Mouse (Mus musculus) neural tube, embryonic 10.5 days (tissue): ENCODE measurements around the gene Gm15262.
"Not testable (repeated sequence)": the region's sequence is repeated elsewhere in the genome, so short reads cannot be mapped to it uniquely, and the experiment has no call there.

Experiments used
- DNase-seq: peaks from one replicate; pipeline ENCODE4 v3.0.0-alpha.2; 2017; ENCODE audit warnings: low spot score; ENCODE audit errors: extremely low spot score

Gm15262 gene

DNA sequence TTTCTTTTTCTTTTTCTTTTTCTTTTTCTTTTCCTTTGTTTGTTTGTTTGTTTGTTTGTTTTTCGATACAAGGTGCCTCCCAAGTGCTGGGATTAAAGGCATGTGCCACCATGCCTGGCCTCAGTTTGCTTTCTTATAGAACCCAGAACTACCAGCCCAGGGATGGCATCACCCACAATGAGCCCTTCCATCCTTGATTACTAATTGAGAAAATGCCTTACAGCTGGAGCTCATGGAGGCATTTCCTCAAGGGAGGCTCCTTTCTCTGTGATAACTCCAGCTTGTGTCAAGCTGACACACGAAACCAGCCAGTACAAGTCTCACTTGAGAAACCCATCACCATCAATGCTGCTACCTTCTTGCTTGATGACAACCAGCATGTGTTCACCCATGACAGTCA is at the start of gene Gm15262:
Gene Gm15262 (plus strand): TSS at position 301 of the 400 bp plus-strand sequence.
- DNase-seq, result not testable (repeated sequence)

DNA sequence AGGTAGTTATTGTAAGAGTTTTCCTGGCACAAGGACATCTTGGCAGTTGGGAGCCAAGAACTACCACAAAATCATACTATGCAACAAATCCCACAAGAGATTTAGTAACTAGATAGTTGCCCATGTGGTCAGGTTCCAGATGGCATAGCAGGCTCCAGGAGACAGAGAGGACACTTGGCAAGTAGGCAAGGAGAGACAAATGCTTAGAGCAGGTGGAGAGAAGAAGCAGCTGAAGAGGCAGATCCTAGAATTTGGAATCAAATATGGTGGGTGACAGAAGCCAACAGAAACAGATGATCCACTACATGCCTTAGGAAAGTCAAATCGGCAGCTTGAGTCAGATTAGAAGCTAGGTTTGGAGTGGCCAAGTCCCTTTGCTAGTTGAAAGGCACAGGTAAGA is 20.9 kb downstream of the Gm15262 start:
- no peak for DNase-seq

DNA sequence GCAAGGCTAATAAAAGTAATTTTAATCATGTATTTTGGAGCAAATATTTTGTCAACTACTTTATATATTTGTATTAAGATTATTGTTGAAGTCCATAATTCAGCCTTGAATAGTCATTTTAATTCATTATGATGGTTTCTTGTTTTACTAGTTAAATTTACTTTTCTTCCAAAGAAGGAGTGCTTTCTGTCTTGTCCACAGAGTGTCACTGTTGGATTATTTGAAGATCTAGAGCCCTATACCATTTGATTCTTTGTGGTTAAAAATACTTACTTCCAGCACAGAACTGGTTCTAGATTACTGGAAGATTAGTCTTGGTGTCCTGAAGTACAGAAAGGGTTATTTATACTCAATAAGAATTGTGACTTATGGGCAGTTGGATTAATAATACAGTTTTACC is 29.2 kb downstream of the Gm15262 start:
- no peak for DNase-seq

DNA sequence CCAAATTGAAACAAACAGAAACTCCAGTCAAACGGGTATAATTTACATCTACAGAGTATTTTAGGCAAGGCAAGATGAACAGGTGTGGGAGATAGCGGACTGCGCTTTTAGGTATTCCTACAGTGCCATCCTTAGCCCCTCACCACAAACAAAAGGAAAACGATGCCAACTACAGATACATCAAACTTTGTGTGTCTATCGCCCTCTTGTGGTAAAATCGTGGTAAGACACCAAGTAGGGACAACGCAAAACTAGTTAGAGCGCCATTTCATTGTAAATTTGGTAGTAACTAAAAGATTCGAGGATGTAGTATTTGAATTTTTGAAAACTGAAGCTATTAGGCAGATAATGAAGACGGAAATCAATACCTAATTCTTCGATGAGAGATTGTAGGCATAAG is 83.7 kb downstream of the Gm15262 start:
- no peak for DNase-seq

DNA sequence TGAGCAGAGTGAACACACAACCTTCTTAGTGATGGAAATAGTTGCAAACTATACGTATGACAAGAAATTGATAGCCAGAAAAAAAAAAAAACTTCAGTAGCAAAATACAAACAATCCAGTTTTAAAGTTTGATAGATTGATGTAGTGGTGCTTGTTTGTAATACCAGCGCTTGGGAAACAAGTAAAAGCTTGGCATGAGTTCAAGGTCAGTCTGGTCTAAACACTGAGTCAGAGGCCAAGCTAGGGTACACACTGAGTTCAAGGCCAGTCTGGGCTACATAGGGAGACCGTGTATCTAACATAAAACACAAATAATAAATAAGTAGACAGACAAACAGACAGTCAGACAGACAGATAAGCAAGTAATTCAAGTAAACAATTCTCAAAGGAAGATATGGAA is 84.2 kb downstream of the Gm15262 start:
- DNase-seq, result no peak

DNA sequence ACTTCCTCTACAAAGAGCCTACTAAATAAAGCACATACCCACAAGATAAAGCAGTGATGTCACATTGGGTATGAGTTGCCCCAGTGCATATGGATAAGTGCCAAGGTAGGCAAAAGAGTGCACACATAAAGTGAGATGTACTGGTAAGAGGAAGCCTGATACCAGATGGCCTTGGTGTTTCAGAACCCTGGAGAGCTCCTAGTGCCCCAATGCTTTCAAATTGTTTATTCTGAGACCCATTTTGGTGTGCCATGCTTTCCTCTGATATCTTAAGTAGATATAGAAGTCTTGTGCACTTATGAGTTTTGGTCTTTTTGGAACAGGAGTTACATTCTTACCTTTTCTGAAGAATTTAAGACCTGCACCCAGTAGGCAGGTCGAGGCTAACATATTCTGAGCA is 88.3 kb downstream of the Gm15262 start:
- DNase-seq, result no peak

DNA sequence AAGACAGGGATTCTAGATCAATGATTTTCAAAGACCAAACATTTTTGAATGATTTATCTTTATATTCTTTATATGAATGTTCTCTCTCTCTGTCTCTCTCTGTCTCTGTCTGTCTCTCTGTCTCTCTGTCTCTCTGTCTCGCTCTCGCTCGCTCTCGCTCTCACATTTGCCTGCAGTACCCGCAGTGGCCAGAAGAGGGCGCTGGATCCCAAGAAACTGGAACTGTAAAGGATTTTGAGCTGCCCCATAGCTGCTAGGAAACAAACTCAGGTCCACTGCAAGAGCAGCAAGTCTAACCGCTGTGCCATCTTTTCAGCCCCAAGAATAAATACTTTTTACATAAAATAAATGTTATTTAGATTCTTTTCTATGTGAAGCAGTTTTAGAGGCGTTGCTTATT is 98.5 kb downstream of the Gm15262 start:
- DNase-seq, result peak; percentile 56

DNA sequence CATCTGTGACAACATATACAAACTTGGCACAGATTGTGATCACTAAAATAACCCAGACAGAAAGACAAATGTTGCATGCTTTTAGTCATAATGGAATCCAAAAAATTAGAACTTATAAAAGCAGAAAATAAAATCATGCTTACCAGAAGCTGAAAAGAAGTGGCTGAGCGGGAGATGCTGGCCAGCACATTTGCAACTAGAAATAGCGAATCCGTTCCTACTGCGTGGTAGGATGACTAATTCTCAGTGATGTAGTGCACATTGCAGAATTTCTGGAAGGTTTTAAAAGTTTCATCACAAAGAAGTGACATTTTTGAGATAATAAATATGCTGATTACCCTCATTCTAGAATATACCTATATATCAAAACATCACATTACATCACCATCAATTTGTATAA is 100.7 kb downstream of the Gm15262 start:
- no peak for DNase-seq

DNA sequence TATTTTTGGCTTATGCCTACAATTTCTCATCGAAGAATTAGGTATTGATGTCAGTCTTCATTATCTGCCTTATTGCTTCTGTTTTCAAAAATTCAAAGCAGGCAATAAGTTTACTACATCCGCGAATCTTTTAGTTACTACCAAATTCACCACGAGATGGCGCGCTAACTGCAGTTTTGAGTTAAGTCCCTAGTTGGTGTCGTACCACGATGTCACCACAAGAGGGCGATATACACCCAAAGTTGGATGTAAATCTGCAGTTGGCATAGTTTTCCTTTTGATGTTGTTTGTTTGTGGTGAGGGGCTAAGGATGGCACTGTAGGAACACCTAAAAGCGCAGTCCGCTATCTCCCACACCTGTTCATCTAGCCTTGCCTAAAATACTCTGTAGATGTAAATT is 111.9 kb downstream of the Gm15262 start:
- peak; percentile 67 for DNase-seq

DNA sequence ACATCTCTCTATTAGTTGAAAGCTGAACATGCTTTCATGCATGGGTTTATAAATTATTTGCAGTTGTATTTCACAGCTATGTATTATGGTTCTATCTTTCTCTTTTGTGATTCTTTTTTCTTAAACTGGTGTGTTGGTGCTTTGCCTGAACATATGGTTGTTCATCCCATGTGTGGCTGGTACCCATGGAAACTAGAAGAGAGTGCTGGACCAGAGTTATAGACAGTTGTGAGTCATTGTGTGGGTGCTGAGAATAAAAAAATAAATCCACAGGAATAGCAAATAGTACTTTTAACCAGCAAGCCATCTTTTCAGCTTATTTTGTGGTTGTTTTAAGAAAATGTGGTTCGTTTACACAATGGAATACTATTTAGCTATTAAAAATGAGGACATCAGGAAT is 123.9 kb downstream of the Gm15262 start:
- no peak for DNase-seq
